Mouse (Mus musculus): ENCODE results near the gene Hey2.

Hey2 gene

DNA sequence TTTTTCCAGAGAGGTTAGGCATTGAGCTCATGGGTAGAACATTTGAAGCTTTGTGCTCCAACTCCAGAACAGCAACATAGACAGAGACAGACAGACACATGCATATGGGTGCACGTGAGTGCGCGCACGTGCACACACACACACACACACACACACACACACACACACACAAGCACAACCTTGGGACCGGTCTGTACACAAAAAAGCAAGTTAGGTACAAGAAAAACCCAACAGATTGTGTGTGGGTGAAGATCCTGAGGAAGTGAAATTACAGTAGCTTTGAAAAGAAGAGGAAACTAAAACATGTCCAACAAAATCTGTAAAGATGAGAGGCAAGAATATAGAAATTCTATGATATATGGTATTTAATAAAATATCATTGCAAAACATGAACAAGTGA lies 53.1 kb downstream of the Hey2 start:
- DNase-seq, result no peak

DNA sequence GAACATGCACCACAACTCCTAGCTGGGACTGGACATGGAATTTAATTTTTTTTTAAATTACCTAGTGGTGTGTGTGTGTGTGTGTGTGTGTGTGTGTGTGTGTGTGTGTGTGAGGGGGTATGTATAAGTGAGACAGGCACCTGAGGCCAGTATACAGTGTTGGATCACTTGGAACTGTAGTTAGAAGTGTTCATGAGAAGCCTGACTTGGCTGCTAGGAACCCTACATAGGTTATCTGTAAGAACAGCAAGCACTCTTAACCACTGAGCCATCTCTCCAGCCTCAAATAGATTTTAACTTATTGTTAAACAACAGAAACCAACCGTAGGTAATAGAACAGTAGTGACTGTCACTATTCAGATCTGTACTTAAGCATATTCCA lies 54.3 kb downstream of the Hey2 start:
- DNase-seq, result no peak

DNA sequence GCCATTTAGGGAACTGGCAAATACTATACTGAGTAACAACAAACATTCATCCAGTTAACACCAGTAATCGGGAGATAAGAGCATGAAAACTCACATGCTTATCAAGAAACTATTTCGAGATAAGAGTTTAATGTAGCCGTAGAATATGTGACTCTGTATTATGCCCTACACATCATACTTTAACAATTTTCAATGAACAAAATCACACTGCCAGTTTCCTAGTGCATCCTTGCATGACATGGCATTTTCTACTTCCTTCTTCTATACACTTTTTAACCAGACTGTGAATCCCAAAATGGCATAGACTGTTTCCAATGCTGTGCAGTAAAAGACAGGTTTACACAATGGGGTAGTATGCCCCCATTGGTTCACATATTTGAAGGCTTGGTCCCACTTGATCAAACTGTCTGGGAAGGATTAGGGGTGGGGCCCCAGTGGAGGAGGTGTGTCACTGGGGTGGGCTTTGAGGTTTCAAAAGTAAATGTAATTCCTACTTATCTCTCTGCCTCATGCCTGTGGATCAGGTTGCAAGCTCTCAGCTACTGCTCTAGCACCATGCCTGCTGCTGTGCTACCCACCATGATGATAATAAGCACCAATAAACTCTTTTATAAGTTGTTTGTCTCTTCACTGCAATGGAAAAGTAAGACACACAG lies 54.8 kb downstream of the Hey2 start:
- DNase-seq, result no peak

DNA sequence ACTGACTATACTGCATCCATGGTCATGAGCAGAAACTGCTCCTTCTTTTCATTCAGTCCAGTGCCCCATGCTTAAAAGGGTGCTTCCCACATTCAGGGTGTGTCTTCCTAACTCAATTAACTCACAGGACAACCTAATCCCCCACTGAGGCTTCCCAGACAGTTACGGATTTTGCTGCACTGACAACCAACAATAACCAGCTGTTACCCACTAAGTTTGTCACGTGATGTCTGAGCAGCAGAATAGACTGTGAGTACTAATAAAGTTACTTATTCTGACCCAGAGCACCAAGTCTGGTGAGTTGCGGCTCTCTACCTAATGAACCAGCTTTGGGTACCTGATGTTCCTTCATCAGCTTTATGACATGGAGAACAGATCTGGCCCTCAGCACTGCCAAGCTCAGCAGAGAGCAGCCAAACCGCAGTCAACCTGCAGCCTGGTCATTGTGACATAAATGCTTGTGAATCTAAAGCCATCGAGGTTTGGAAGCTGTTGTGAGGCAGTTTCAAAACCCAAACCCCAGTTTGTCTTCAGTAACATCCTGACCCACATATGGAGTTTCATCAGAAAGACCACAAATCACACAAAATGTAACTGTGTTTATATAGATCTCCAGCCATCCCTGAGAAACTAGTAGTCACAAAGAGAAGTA lies 56.4 kb downstream of the Hey2 start:
- DNase-seq, result no peak
